Mouse (Mus musculus) megakaryocyte, embryonic 14.5 days (primary cell): Measurements from ENCODE around the gene Klhdc1. TPM values are rescaled to one million over a fixed set of nuclear protein-coding genes. Genes with fewer than 3 reads are reported as not detected.

Experiments
- H3K27me3 ChIP-seq: replicated peaks from 2 replicates; pipeline ENCODE3; 2012; ENCODE audit warnings: inconsistent platforms
- H3K36me3 ChIP-seq: replicated peaks from 2 replicates; pipeline ENCODE3; 2012; ENCODE audit warnings: low read length, inconsistent platforms, mixed read lengths
- H3K4me1 ChIP-seq: 2 replicates; pipeline ENCODE4 v1.6.1; 2012; ENCODE audit warnings: inconsistent platforms
- H3K4me3 ChIP-seq: replicated peaks from 2 replicates; pipeline ENCODE3; 2012; ENCODE audit warnings: moderate library complexity, mild to moderate bottlenecking, inconsistent platforms
- H3K9me3 ChIP-seq: 2 replicates; pipeline ENCODE4 v1.6.1; 2012; ENCODE audit warnings: inconsistent platforms
- FLI1 ChIP-seq: IDR thresholded peaks from 2 replicates; pipeline ENCODE4 v1.6.1; 2012; ENCODE audit warnings: low read length, inconsistent platforms, mixed read lengths
- GATA1 ChIP-seq: IDR thresholded peaks from 3 replicates; pipeline ENCODE4 v1.6.1; 2012; ENCODE audit warnings: mixed read lengths, low read length, inconsistent platforms, borderline replicate concordance
- polyA plus RNA-seq: library from polyadenylated mRNA; stranded (reverse); fragments of >175 nt; gene quantifications from 2 replicates; pipeline ENCODE4 v1.2.3, GENCODE M21; 2012; ENCODE audit warnings: low replicate concordance; ENCODE audit not compliant: insufficient read depth

Gene Klhdc1
- polyA plus RNA-seq, 1 experiment: 1.2 TPM

DNA sequence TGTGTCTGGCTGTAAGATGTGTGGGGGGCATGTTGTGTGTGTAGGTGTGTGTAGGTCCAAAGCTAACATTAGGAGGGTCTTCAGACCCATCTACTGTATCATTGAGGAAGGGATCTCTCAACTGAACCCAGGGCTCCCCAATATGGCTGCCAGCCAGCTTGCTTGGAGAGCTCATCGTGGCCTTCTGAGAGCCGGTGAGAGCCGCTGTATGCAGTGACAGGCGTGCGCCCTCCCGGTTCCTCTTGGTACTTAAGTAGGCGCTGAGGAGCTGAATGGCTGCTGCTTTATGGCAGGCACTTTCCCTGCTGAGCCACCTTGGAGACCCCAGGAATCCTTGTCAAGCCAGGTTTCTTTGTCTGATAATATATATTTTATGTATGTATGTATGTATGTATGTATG is 65.4 kb downstream of the Klhdc1 start:
- H3K4me1 ChIP-seq: no peaks in the 10 kb centered on the region
- H3K27me3 ChIP-seq: no peaks in the 10 kb centered on the region
- TF ChIP-seq GATA1: no peak
- H3K4me3 ChIP-seq: no peak overlapping the region
- no peaks in the 10 kb centered on the region for H3K9me3 ChIP-seq
- peaks cover 95% of the 10 kb centered on the region for H3K36me3 ChIP-seq

GRCm38 (mm10) chr12:69309659-69310058 is 68.7 kb downstream of the Klhdc1 start:
- Histone ChIP-seq H3K36me3 (peaks cover 96% of the 10 kb centered on the region), H3K9me3 (no peaks in the 10 kb centered on the region), H3K4me3 (no peak overlapping the region), H3K27me3 (no peaks in the 10 kb centered on the region), H3K4me1 (no peaks in the 10 kb centered on the region)
- TF ChIP-seq GATA1: no peak
- no peak for TF ChIP-seq FLI1

GRCm38 (mm10) chr12:69318431-69318830 is 77.5 kb downstream of the Klhdc1 start:
- H3K36me3 ChIP-seq: peaks cover 92% of the 10 kb centered on the region
- peaks cover 4% of the 10 kb centered on the region; the same call in 1 of the 2 replicates for H3K4me1 ChIP-seq
- no peak for TF ChIP-seq FLI1
- no peak for TF ChIP-seq GATA1
- H3K9me3 ChIP-seq: no peaks in the 10 kb centered on the region
- no peaks in the 10 kb centered on the region for H3K27me3 ChIP-seq
- H3K4me3 ChIP-seq: no peak overlapping the region

- Histone ChIP-seq H3K36me3 (peaks cover 88% of the 10 kb centered on the region), H3K9me3 (no peaks in the 10 kb centered on the region), H3K4me3 (no peak overlapping the region), H3K27me3 (no peaks in the 10 kb centered on the region), H3K4me1 (peaks cover 13% of the 10 kb centered on the region)
- TF ChIP-seq GATA1 (no peak), FLI1 (no peak)
These were observed 90.2 kb downstream of the Klhdc1 start for GRCm38 (mm10) chr12:69331187-69331586.

- H3K36me3 ChIP-seq: peaks cover 90% of the 10 kb centered on the region
- no peak for TF ChIP-seq GATA1
- no peaks in the 10 kb centered on the region for H3K9me3 ChIP-seq
- no peaks in the 10 kb centered on the region for H3K27me3 ChIP-seq
- peaks cover 13% of the 10 kb centered on the region for H3K4me1 ChIP-seq
- no peak overlapping the region for H3K4me3 ChIP-seq
These were observed 91.2 kb downstream of the Klhdc1 start for GRCm38 (mm10) chr12:69332147-69332546.

GRCm38 (mm10) chr12:69333547-69333946 is 92.6 kb downstream of the Klhdc1 start:
- no peak overlapping the region for H3K4me3 ChIP-seq
- H3K36me3 ChIP-seq: peaks cover 93% of the 10 kb centered on the region
- no peak for TF ChIP-seq GATA1

More at GRCm38 (mm10) chr12:69333547-69333946, 92.6 kb downstream of the Klhdc1 start:
- no peaks in the 10 kb centered on the region for H3K27me3 ChIP-seq
- H3K4me1 ChIP-seq: peaks cover 13% of the 10 kb centered on the region
- no peaks in the 10 kb centered on the region for H3K9me3 ChIP-seq

Other genes starting within 250 kb of the Klhdc1 start
- gene Rps29, start 82.0 kb upstream of the Klhdc1 start, polyA plus RNA-seq: 250 and 1,840 TPM in 2 replicates
- 14.7 TPM in 1 of 2 replicates, not detected in the other for gene Lrr1, start 72.4 kb upstream of the Klhdc1 start, polyA plus RNA-seq
- gene Rpl36al, start 57.1 kb upstream of the Klhdc1 start, polyA plus RNA-seq: 6.9 and 62.3 TPM in 2 replicates
- gene Mgat2, start 57.0 kb upstream of the Klhdc1 start, polyA plus RNA-seq: 21.6 and 30.4 TPM in 2 replicates
- gene Gm49383, start 44.1 kb upstream of the Klhdc1 start, polyA plus RNA-seq: 5.9 and 6.8 TPM in 2 replicates
- gene Dnaaf2, start 42.7 kb upstream of the Klhdc1 start, polyA plus RNA-seq: 0.65 and 2.6 TPM in 2 replicates
- not detected in 2 replicates for gene Gm49384, start 36.9 kb upstream of the Klhdc1 start, polyA plus RNA-seq
- 2.3 and 13.8 TPM in 2 replicates for gene Pole2, start 13.0 kb upstream of the Klhdc1 start, polyA plus RNA-seq
- gene Klhdc2, start 55.5 kb downstream of the Klhdc1 start, polyA plus RNA-seq: 7.4 and 26.4 TPM in 2 replicates
- gene Nemf, start 116.0 kb downstream of the Klhdc1 start, polyA plus RNA-seq: 1.4 and 3.2 TPM in 2 replicates
- 211 and 251 TPM in 2 replicates for gene Arf6, start 131.0 kb downstream of the Klhdc1 start, polyA plus RNA-seq
- 3.3 and 4.8 TPM in 2 replicates for gene Gm9887, start 131.3 kb downstream of the Klhdc1 start, polyA plus RNA-seq